Mouse (Mus musculus) neutrophil, adult 5-6 weeks (primary cell): ENCODE data around the gene Egln2. TPM values are rescaled to one million over a fixed set of nuclear protein-coding genes. Genes with fewer than 3 reads are reported as not detected.

Experiments
- ATAC-seq: fragments of 151-379, 151-347 bp; 2 replicates; pipeline ENCODE4 v1.8.0; 2017; ENCODE audit warnings: mild to moderate bottlenecking, moderate TSS enrichment; ENCODE audit not compliant: insufficient number of reproducible peaks, poor library complexity, low FRiP score, severe bottlenecking; ENCODE audit errors: extremely low read depth
- total RNA-seq: library from RNA; stranded (forward); fragments of 200-1000 nt; gene quantifications from 2 replicates; pipeline ENCODE4 v1.2.3, GENCODE M21; 2017

The Egln2 gene
- total RNA-seq, 1 experiment from 2014 or later = 73.3 TPM

GRCm38 (mm10) chr7:27153205-27153764 lies 13.3 kb downstream of the Egln2 start, which contains the start of gene Cyp2t4:
Gene Cyp2t4 (plus strand): TSS chr7:27153714.
- no peak for ATAC-seq

GRCm38 (mm10) chr7:27136410-27136996 lies 30.1 kb downstream of the Egln2 start:
- ATAC-seq = no peak

- no peak for ATAC-seq
Measured at GRCm38 (mm10) chr7:27133757-27134156, 32.8 kb downstream of the Egln2 start.

- ATAC-seq = no peak
Measured at GRCm38 (mm10) chr7:27133156-27133555, 33.4 kb downstream of the Egln2 start.

GRCm38 (mm10) chr7:27132588-27132987 lies 34.0 kb downstream of the Egln2 start:
- ATAC-seq = no peak

- no peak for ATAC-seq
Measured at GRCm38 (mm10) chr7:27131387-27131786, 35.2 kb downstream of the Egln2 start.

GRCm38 (mm10) chr7:27130521-27131370 lies 35.9 kb downstream of the Egln2 start:
- ATAC-seq = no peak

- no peak for ATAC-seq
Measured at GRCm38 (mm10) chr7:27129811-27130210, 36.8 kb downstream of the Egln2 start.

- no peak for ATAC-seq
Measured at GRCm38 (mm10) chr7:27128946-27129345, 37.7 kb downstream of the Egln2 start.

GRCm38 (mm10) chr7:27128162-27128561 lies 38.4 kb downstream of the Egln2 start:
- no peak for ATAC-seq

GRCm38 (mm10) chr7:27124969-27125368 lies 41.6 kb downstream of the Egln2 start:
- no peak for ATAC-seq

GRCm38 (mm10) chr7:27124305-27124832 lies 42.2 kb downstream of the Egln2 start:
- no peak for ATAC-seq

- ATAC-seq = no peak
Measured at GRCm38 (mm10) chr7:27119676-27120075, 46.9 kb downstream of the Egln2 start, which contains the start of gene Cyp2f2. Gene Cyp2f2 (plus strand): TSS chr7:27119909.

GRCm38 (mm10) chr7:27118033-27118511 lies 48.5 kb downstream of the Egln2 start:
- ATAC-seq = no peak

GRCm38 (mm10) chr7:27111987-27112386 lies 54.6 kb downstream of the Egln2 start:
- ATAC-seq = no peak

- no peak for ATAC-seq
Measured at GRCm38 (mm10) chr7:27111038-27111437, 55.6 kb downstream of the Egln2 start.

- no peak for ATAC-seq
Measured at GRCm38 (mm10) chr7:27110327-27110726, 56.3 kb downstream of the Egln2 start.
